Mouse (Mus musculus) ES-E14 (cell line): ENCODE measurements around the gene Pwp2. TPM values are rescaled to one million over a fixed set of nuclear protein-coding genes. Genes with fewer than 3 reads are reported as not detected.

Experiments
- DNase-seq: peaks from one replicate; pipeline ENCODE4 v3.0.0-alpha.2; 2013; ENCODE audit warnings: low read depth, low spot score
- H3K27ac ChIP-seq: 2 replicates; pipeline ENCODE4 v1.5.1; 2012; ENCODE audit warnings: low read depth, mild to moderate bottlenecking, low read length, moderate library complexity, mixed read lengths; ENCODE audit not compliant: poor library complexity, insufficient read depth, severe bottlenecking
- H3K36me3 ChIP-seq: 2 replicates; pipeline ENCODE4 v1.6.1; 2012; ENCODE audit warnings: mild to moderate bottlenecking, low read length, moderate library complexity, mixed read lengths; ENCODE audit not compliant: control insufficient read depth, poor library complexity, insufficient read depth, severe bottlenecking
- H3K4me1 ChIP-seq, 2 experiments: fragments of 150-350 bp in 1 of 2; sonication (generic) in 1 of 2; 2 replicates each; pipeline ENCODE4 v1.6.1; 2012; ENCODE audit warnings: low read length in 2 of 2, mild to moderate bottlenecking in 1 of 2, mixed read lengths in 1 of 2; ENCODE audit not compliant: control insufficient read depth in 2 of 2, insufficient read depth in 2 of 2, poor library complexity in 1 of 2
- H3K4me3 ChIP-seq, 2 experiments: fragments of 150-350 bp in 1 of 2; sonication (generic) in 1 of 2; 2 replicates each; pipeline ENCODE4 v1.5.1; 2012; ENCODE audit warnings: low read length in 2 of 2, low read depth in 1 of 2, mild to moderate bottlenecking in 1 of 2, mixed read lengths in 1 of 2; ENCODE audit not compliant: insufficient read depth in 1 of 2, poor library complexity in 1 of 2, severe bottlenecking in 1 of 2
- H3K9ac ChIP-seq: 2 replicates; pipeline ENCODE4 v1.6.1; 2012; ENCODE audit warnings: low read depth, mild to moderate bottlenecking, low read length, mixed read lengths; ENCODE audit not compliant: poor library complexity, insufficient read depth, severe bottlenecking
- H3K9me3 ChIP-seq: fragments of 150-350 bp; sonication (generic); 2 replicates; pipeline ENCODE4 v1.6.1; 2012; ENCODE audit warnings: low read depth, mild to moderate bottlenecking, low read length; ENCODE audit not compliant: control insufficient read depth, insufficient read depth
- CHD2 ChIP-seq: IDR thresholded peaks from 2 replicates; pipeline ENCODE4 v1.6.1; 2014; ENCODE audit warnings: mild to moderate bottlenecking, low read depth, low read length, inconsistent platforms
- HCFC1 ChIP-seq: IDR thresholded peaks from 2 replicates; pipeline ENCODE4 v1.6.1; 2012; ENCODE audit warnings: low read length, inconsistent platforms, borderline replicate concordance; ENCODE audit not compliant: insufficient read depth
- MAFK ChIP-seq: IDR thresholded peaks from 2 replicates; pipeline ENCODE4 v1.6.1; 2014; ENCODE audit warnings: mild to moderate bottlenecking, low read depth, low read length, inconsistent platforms; ENCODE audit not compliant: insufficient read depth
- ZC3H11A ChIP-seq: IDR thresholded peaks from 2 replicates; pipeline ENCODE4 v1.6.1; 2012; ENCODE audit warnings: low read depth, mild to moderate bottlenecking, inconsistent platforms, low read length, borderline replicate concordance
- ZNF384 ChIP-seq: IDR thresholded peaks from 2 replicates; pipeline ENCODE4 v1.6.1; 2012; ENCODE audit warnings: low read depth, low read length, inconsistent platforms
- in situ Hi-C, 2 experiments: fragments of 600-800 bp; cut with MboI; formaldehyde crosslinking; loops; one replicate each; pipeline ENCODE4 v1.15.1; 2025; ENCODE audit warnings: low sequenced_read_pairs in 2 of 2, inconsistent platforms in 1 of 2; ENCODE audit not compliant: unreplicated experiment in 2 of 2
- total RNA-seq: library from RNA; depleted of rRNA; stranded (reverse); fragments of 300-350 nt; gene quantifications from 2 replicates; pipeline ENCODE4 v1.2.3, GENCODE M21; 2012

Pwp2 gene
- total RNA-seq, 1 experiment = 60.9 TPM

DNA sequence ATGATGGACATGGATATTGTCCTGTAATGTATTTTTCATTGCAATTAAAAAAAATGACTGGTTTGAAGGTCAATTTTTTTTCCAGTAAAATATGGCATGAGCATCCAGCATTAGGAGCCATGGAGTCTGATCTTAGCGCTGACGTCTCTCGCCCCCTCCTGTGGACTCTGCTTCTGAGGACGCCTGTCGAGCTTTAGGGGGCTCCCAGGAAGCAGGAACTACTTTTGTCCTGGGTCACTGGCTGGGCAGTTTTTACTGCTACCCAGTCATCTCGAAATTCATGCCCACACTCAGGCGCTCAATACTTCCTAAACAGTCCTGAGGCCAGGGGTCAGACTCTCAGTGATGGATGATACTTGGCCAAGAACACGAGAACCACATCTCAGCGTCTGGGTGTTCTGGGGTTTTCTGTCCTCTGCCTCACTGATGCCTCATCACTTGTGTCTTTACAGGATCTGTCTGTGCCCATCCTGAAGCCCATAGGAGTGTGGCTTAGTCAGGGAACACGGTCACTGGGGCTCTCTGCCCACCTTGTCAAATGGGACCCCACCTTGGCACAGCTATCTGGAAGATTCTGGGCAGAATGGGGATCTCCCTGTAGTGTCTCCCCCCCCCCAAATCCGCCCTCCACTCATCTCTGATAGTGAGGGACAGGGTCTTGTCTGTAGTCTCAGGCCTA is 45.2 kb downstream of the Pwp2 start:
- H3K4me1 ChIP-seq = peaks cover 0 to 6% of the 10 kb centered on the region in 2 experiments; a peak in 2 of 4 replicates
- in situ Hi-C loops = no loop called here
- no peak for DNase-seq
- TF ChIP-seq HCFC1 (no peak), ZC3H11A (no peak), MAFK (no peak), ZNF384 (no peak), CHD2 (no peak)
- H3K27ac ChIP-seq = no peak overlapping the region
- H3K36me3 ChIP-seq = no peaks in the 10 kb centered on the region
- no peaks in the 10 kb centered on the region for H3K9me3 ChIP-seq
- no peak overlapping the region for H3K4me3 ChIP-seq
- no peak overlapping the region for H3K9ac ChIP-seq

DNA sequence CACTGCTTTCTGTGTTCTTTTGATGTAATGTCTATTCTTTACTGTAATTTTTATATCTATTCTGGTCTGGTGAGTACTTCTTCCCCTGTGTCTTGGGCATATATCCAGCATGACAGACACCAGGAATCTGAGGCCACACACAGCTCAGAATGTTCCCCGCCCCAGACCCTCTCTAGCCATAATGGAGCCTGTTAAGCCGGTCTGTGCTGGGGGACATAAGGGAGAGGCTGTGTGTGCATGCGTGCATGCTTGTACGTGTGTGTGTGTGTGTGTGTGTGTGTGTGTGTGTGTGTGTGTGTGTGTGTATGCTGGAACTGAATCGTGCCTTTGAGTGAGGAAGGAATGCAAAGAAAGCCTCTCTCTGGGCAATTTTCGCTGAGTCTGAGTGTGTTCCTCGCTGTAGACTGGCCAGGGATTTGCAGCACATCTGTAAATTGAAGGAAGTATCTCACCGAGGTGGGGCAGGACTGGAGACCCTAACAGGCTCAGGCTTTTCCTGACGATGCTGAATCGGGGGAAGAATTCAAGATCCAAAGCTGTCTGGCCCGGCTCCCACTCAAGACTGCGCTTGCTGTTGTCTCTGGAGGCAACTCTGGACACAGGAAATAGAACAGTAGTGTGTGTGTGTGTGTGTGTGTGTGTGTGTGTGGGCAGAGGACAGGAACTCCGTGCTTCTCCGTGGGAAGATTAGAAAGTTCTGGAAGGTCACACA is 46.0 kb downstream of the Pwp2 start:
- H3K4me1 ChIP-seq = peaks cover 0 to 9% of the 10 kb centered on the region in 2 experiments; a peak in 2 of 4 replicates
- no peaks in the 10 kb centered on the region for H3K36me3 ChIP-seq
- in situ Hi-C loops = no loop called here
- no peaks in the 10 kb centered on the region for H3K9me3 ChIP-seq
- no peak overlapping the region for H3K9ac ChIP-seq
- no peak overlapping the region for H3K27ac ChIP-seq
- no peak for DNase-seq
- no peak overlapping the region for H3K4me3 ChIP-seq
- TF ChIP-seq HCFC1 (no peak), ZC3H11A (no peak), CHD2 (no peak), ZNF384 (no peak), MAFK (no peak)

GRCm38 (mm10) chr10:78137191-78137590 is 47.8 kb downstream of the Pwp2 start:
- H3K9me3 ChIP-seq = no peaks in the 10 kb centered on the region
- TF ChIP-seq ZC3H11A = no peak
- TF ChIP-seq CHD2 = no peak
- TF ChIP-seq HCFC1 = no peak
- no peaks in the 10 kb centered on the region for H3K36me3 ChIP-seq
- no peak overlapping the region for H3K4me3 ChIP-seq
- no peak overlapping the region for H3K27ac ChIP-seq
- no peak overlapping the region for H3K9ac ChIP-seq
- no peak for DNase-seq
- in situ Hi-C loops = no loop called here
- H3K4me1 ChIP-seq = peaks cover 0 to 9% of the 10 kb centered on the region in 2 experiments; a peak in 2 of 4 replicates

GRCm38 (mm10) chr10:78135947-78136346 is 49.0 kb downstream of the Pwp2 start:
- no peak overlapping the region for H3K27ac ChIP-seq
- no peaks in the 10 kb centered on the region for H3K9me3 ChIP-seq
- no peak for DNase-seq
- H3K4me1 ChIP-seq = peaks cover 0 to 9% of the 10 kb centered on the region in 2 experiments; a peak in 2 of 4 replicates
- no peak overlapping the region for H3K9ac ChIP-seq
- no peaks in the 10 kb centered on the region for H3K36me3 ChIP-seq
- in situ Hi-C loops = no loop called here
- TF ChIP-seq CHD2 (no peak), MAFK (no peak), ZC3H11A (no peak), HCFC1 (no peak), ZNF384 (no peak)
- H3K4me3 ChIP-seq = no peak overlapping the region
